Mouse (Mus musculus) liver, adult (tissue): Measurements from ENCODE around the gene Icam2.
A peak's percentile ranks its signal among the peaks of the same experiment; 100 is the strongest.

Experiments used
- GATA4 ChIP-seq: IDR thresholded peaks from 2 replicates; pipeline ENCODE4 v1.6.1; 2014; ENCODE audit warnings: mild to moderate bottlenecking, low read length; ENCODE audit not compliant: insufficient replicate concordance

The Icam2 gene

GRCm38 (mm10) chr11:106410011-106410410 is 22.1 kb upstream of the Icam2 start:
- TF ChIP-seq GATA4 = no peak

GRCm38 (mm10) chr11:106398481-106398880 is 10.6 kb upstream of the Icam2 start:
- TF ChIP-seq GATA4 = no peak

- TF ChIP-seq GATA4 = no peak
These were observed 9.8 kb upstream of the Icam2 start for GRCm38 (mm10) chr11:106397656-106398055.

GRCm38 (mm10) chr11:106393331-106393616 is 5.4 kb upstream of the Icam2 start:
- no peak for TF ChIP-seq GATA4

GRCm38 (mm10) chr11:106392597-106393330 is 4.9 kb upstream of the Icam2 start:
- no peak for TF ChIP-seq GATA4

- no peak for TF ChIP-seq GATA4
These were observed 3.8 kb upstream of the Icam2 start for GRCm38 (mm10) chr11:106391546-106392188.

GRCm38 (mm10) chr11:106390757-106391156 is 2.9 kb upstream of the Icam2 start:
- no peak for TF ChIP-seq GATA4

GRCm38 (mm10) chr11:106389611-106390010 is 1.7 kb upstream of the Icam2 start:
- no peak for TF ChIP-seq GATA4

GRCm38 (mm10) chr11:106387020-106387419 is 855 bp downstream of the Icam2 start:
- TF ChIP-seq GATA4 = no peak

GRCm38 (mm10) chr11:106386409-106386808 is 1.5 kb downstream of the Icam2 start:
- TF ChIP-seq GATA4 = no peak

GRCm38 (mm10) chr11:106383051-106383790 is 4.7 kb downstream of the Icam2 start:
- peak; percentile 12; the same call in 1 of the 2 replicates for TF ChIP-seq GATA4

- TF ChIP-seq GATA4 = peak; percentile 98; the same call in 1 of the 2 replicates
These were observed 5.5 kb downstream of the Icam2 start for GRCm38 (mm10) chr11:106382424-106382823.

- TF ChIP-seq GATA4 = no peak
These were observed 6.0 kb downstream of the Icam2 start for GRCm38 (mm10) chr11:106381883-106382282.

GRCm38 (mm10) chr11:106381011-106381410 is 6.9 kb downstream of the Icam2 start:
- no peak for TF ChIP-seq GATA4

- no peak for TF ChIP-seq GATA4
These were observed 12.9 kb downstream of the Icam2 start for GRCm38 (mm10) chr11:106374979-106375378.

- TF ChIP-seq GATA4 = no peak
These were observed 13.3 kb downstream of the Icam2 start for GRCm38 (mm10) chr11:106374559-106374958.
